Mouse (Mus musculus): ENCODE data around the gene Mrgbp.

Gene Mrgbp

GRCm38 (mm10) chr2:180589123-180589831, 8.2 kb downstream of the Mrgbp start, which contains the start of gene Ogfr:
TSS of gene Ogfr (plus strand) at chr2:180589245.
- DNase-seq (ENCODE audit: low spot score), result peak; percentile 85

- no peak for DNase-seq (ENCODE audit: low spot score)
Observed at GRCm38 (mm10) chr2:180597490-180597889, 16.4 kb downstream of the Mrgbp start, which contains the start of gene Col9a3. TSS of gene Col9a3 (plus strand) at chr2:180597790.

DNA sequence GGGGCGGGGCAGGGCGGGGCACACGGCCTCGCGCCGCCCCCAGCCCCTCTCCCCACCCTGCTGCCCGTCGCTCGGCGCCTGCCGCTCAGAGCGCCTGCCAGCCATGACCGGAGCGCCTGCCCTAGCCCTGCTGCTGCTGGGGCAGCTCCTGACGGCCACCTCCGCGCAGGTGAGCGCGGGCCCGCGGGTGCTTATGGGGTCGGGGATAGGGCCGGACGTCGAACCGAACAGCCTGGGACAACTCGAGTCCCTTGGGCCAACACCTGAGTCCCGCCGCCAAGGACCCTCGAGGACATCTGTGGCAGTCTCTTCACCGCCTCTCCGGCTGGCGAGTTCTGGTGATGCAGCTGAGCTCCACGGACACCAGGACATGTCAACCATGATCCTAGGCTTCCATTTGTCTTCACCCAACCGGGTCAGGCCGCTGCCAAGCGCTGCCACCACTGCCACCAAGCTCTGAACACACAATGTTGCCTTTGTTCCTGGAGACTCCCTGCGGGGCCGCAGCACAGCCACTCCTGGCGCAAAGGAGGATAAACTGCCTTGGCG, 17.1 kb downstream of the Mrgbp start:
- no peak for DNase-seq (ENCODE audit: low spot score)

- DNase-seq (ENCODE audit: low spot score), result no peak
Observed at GRCm38 (mm10) chr2:180600569-180601021, 19.5 kb downstream of the Mrgbp start.

GRCm38 (mm10) chr2:180604781-180605180, 23.7 kb downstream of the Mrgbp start:
- no peak for DNase-seq (ENCODE audit: low spot score)

DNA sequence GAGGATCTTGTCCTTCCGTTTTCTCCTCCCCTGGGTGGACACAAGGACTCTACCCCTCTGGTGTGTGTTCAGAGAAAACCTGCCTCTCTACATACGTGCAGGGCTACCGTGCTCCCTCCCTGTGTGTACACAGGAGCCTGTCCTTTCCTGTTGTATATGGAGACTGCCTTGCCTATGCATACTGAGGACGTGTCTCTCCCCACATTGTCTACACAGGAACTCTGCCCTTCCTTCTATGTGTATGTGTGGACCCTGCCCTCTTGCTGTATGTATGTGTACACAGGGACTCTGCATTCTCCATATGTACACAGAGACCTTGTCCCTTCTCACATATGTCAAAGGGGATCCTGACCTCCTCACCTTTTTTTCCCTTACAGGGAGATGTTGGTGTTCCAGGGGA, 29.2 kb downstream of the Mrgbp start:
- no peak for DNase-seq (ENCODE audit: low spot score)

GRCm38 (mm10) chr2:180611882-180612281, 30.8 kb downstream of the Mrgbp start:
- DNase-seq (ENCODE audit: low spot score), result no peak
